Mouse (Mus musculus) CD8-positive naive resting alpha-beta T cell, adult 57 days (primary cell): ENCODE data around the gene Dixdc1. TPM values are rescaled to one million over a fixed set of nuclear protein-coding genes. Genes with fewer than 3 reads are reported as not detected.

ENCODE experiments used
- total RNA-seq: library from RNA; stranded (reverse); gene quantifications from one replicate; pipeline ENCODE4 v1.2.4, GENCODE M21; 2023

The Dixdc1 gene
- 0.40 TPM for total RNA-seq

DNA sequence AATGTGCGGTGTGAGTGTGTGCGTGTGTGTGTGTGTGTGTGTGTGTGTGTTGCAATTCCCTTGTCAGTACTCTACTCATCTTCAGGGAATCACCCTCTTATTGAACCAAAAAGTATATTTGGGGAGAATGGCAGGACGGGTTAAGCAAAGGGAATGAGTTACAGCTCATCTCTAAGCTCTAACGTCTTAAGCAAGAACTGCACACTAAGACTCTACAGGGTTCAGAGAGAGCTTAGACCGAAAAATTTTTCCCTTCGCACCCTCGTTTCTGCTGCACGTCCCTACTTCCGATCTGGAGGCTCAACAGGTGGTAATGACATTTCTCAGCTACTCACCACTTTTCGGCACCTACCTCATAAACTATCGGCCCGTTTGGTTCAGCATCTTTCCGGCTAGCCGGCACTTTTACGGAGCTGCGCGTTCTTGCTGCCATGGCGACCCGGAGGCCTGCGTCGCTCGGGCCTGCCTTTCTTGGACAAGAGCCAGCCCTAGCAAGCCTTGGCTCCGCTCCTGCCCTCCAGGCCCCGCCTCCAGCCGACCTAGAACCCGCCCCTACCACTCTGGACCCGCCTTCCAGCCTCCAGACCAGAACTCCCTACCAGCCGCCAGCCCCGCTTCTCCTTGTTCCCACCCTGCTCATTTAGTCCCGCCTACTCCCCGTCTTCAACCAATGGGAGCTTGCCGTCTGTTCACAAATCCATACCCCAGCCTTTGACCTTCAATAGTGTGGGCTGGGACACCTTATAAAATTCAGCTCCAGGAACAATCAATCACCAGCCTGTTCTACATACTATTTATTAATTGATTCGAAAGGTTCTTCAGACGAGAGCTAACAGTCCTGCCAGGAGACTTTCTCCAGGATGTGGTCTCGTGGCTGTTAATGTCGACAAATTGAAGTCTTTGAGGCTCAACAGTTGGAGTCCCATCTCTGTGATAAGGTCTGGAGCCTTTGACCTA lies at the start of gene Dixdc1:
TSS of gene Dixdc1 (minus strand) at position 604 of the 957 bp plus-strand sequence.

DNA sequence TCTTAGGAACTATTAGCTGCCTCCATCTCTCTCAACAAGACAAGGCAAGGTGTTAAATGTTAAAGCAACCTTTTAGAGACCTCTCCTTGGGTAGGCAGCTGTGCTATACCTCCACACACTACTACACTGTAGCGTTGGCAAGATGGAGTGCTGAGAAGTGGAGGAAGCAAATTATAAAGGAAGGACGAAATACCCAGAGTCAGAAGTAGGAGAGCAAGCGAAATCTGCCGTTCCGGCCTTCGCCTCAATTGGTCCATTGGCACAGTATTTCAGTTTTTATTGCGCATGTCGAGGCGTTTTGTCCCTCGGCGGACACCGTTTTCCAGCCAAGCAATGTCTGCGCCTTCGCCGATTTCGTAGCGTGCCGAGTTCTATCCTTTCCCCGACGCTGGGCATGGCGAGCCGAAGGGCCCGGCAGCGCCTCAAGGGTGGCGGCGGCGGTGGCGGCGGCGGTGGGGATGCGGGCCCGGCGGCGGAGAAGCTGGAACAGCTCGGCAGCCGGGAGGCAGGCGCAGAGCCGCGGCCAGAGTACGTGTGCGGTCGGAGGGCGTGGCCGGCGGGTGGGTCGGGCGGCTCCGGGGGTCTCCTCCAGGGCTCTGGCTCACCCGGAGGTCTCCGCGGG lies 35.8 kb upstream of the Dixdc1 start, which contains the start of the genes Alg9 and 1110032A03Rik:
TSS of gene Alg9 (plus strand) at position 29 of the 622 bp plus-strand sequence.
TSS of gene 1110032A03Rik (minus strand) at position 530 of the 622 bp plus-strand sequence.

DNA sequence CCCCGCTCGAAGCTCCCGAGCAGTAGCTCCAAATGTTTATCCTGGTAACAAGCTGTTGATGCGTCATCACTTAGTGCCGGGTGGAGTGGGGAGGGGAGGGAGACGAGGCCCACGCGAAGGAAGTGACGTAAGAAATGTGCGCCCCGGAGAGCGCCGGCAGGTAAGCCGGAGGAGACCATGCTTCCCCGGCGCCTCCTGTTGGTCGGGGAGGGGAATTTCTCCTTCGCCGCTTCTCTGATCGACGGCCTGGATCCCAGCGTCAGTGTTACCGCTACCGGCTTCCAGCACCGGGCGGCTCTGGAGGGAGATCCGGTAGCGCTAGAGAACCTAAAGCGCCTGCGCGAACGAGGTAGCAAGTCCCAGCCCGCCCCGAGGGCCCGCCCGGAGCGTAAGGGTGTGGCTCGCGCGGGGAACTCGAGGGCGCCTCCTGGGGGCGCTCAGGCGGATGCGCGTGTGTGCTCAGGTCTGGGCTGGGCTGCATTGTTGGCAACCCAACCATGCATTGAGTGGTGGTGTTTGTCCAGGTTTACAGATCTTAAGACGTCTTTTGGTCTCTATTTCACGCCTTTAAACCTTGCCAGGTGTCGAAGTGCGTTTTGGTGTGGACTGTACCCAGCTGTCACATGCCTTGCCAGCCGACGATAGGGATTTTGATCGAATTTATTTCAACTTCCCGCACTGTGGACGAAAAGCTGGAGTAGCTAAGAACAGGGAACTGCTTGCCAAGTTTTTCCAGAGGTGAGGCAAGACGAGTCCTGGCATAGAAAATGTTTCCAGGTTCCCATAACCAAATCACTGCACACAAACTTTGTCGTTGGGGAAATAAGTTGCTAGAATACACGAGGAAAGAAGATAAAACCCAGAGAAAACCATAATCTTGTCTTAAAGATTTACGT lies 29.0 kb upstream of the Dixdc1 start, which contains the start of gene Fdxacb1:
TSS of gene Fdxacb1 (plus strand) at position 130 of the 896 bp plus-strand sequence.

DNA sequence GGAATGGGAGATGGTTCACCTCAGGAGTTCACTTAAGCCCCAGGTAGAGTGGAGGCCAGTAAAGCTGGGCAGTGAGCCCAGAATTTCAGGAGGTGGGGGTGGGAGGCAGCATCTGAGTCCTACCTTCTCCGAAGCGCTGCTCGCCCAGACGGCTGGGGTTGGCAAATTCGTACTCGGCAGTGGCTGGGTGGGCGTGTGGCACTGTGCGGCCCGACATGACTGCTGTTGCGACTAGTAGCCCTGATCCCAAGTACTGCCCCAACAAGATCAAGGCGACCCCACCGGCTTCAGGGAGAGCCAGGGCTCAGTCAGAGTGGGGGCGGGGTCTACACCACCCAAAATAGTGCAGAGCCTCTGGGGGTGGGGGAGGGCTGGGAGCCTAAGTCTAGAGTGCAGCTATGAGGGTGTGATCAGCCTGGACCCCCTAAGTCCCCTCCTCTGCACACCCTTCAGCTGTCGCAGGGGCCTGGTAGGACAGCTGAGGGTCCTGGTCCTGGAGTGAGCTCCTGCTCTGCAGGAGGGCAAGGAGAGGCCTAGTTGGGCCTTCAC lies 12.8 kb upstream of the Dixdc1 start, which contains the start of gene Hspb2:
TSS of gene Hspb2 (minus strand) at position 301 of the 549 bp plus-strand sequence.

DNA sequence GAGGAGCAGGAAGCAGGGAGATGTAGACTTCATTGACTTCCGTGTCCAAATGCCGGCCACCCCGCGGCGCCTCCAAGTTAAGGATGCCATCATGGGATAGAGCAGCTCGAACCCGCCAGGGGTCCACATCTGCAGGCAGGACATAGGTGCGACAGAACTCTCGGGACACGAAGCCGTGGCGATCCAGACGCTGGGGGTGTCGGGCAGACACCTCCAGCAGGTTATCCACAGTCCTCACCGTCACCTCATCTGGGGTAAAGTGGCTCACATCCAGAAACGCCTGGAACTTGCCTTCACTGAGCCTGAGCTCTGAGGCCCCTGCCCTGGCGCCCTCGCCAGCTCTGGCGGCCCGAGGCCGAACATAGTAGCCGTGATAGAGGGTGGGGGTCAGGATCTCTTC lies 12.0 kb upstream of the Dixdc1 start, which contains the start of gene Cryab:
TSS of gene Cryab (plus strand) at position 3 of the 400 bp plus-strand sequence.

DNA sequence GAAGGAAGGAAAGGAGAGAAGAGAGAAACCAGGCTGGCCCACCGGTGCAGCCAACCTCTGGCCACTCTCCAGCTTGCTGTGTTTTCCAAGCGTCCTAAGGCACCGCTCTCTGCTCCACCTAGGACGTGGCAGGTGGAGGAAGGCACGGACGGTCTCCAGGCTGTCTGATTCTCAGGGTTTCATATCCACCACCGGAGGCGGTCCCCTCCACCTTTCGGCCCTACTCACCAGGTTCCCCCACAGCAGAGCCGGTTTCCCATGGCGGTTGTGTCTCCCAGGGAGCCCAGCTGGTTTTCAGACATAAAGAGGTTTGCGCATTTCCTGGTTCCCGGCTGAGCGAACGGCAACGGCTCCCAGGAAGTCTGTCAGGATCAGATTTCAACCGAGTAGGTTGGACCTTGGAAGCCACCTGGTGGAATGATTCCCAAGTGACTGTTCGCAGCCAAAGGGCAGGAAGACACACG lies 6.9 kb upstream of the Dixdc1 start, which contains the start of gene 2310030G06Rik:
TSS of gene 2310030G06Rik (minus strand) at position 323 of the 464 bp plus-strand sequence.

DNA sequence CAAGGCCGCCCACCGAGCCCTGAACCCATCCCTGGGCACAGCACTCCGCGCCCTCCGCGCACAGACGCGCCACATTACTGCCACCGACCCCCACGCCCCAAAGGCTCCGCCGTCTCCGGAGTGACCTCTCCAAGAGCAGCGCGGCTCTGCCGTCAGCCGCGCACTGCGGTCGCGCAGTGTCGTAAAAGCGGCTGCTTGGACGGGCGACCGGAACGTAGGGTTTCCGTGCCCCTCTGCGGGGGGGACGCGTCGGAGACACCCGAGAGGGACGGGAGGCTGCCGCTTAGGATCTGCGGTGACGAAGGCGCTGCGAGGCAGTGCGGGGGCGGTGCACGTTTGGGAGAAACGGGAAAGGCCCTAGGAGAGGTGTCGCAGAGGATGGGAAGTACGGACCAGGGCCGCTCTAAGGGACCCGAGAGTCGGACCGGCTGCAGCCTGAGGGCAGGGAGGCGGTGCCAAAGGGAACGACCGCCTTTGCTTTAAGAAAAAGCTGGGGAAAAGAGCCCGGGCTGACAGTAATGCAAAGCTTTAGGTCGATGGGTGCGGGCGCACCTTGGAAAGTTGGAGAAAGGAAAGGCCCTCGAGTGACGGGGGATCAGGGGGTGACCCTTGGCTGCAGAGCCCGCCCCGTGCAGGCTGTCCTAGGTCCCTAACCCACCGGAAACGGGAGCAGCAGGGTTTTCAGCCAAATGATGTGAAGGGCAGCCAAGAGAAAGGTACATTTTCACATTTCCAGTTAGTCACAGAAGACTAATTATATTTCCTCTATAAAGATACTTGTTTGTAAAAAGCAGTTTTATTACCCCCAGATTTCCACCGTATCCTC lies 79.7 kb downstream of the Dixdc1 start, which contains the start of gene Dlat:
TSS of gene Dlat (minus strand) at position 389 of the 826 bp plus-strand sequence.

DNA sequence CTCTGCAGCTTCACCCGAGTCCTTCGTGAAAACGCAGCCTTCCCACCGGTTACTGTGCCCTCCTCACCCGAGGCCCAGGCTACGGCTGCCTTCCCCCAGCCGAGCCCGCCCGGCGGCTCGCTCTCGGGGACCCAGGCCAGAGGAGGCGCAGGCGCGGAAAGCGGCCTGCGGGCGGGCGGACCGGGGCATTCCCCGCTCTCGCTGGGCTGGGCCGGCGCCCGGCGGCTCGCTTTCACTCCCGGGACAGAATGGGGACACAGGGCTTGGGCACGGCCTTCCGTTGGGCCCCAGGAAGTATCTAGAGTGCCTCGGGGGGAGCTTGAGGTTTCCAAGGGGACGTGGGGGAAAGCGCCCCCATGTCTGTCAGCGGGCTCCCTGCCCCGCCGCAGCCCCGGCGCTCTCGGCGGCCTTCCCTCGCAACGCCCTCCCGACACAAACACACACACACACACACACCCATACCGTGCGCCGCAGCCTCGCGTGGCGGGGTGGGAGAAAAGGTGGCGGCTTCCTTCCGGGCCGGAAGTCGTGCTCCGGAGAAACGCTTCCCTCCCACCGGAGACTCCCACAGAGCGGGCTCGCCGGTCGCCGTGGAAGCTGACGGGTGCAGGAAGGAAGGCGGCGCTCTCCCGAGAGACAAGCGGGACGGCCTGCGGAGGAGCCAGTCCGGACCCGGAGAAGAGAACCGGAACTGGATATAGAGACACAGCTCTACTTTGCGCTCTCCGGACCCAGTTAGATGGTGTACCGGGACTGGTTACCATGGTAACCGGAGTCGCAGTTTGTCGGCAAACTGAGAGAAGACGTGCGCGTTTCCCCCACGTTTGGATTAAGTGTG lies 122.3 kb downstream of the Dixdc1 start, which contains the start of the genes Pih1d2 and Nkapd1:
TSS of gene Pih1d2 (plus strand) at position 556 of the 838 bp plus-strand sequence.
TSS of gene Nkapd1 (minus strand) at position 699 of the 838 bp plus-strand sequence.

Other genes starting within 250 kb of the Dixdc1 start
- not detected for gene Plet1, start 245.0 kb downstream of the Dixdc1 start, total RNA-seq
- 38.3 TPM for gene Pts, start 210.8 kb downstream of the Dixdc1 start, total RNA-seq
- 2.6 TPM for gene Il18, start 184.7 kb downstream of the Dixdc1 start, total RNA-seq
- gene Bco2, start 184.3 kb downstream of the Dixdc1 start, total RNA-seq = not detected
- gene Tex12, start 178.2 kb downstream of the Dixdc1 start, total RNA-seq = not detected
- gene Sdhd, start 135.7 kb downstream of the Dixdc1 start, total RNA-seq = 50.3 TPM
- gene Timm8b, start 135.6 kb downstream of the Dixdc1 start, total RNA-seq = 41.3 TPM
- gene Pih1d2, start 122.2 kb downstream of the Dixdc1 start, total RNA-seq = 1.2 TPM
- gene Nkapd1, start 122.1 kb downstream of the Dixdc1 start, total RNA-seq = 36.9 TPM
- 28.1 TPM for gene Dlat, start 79.7 kb downstream of the Dixdc1 start, total RNA-seq
- gene 2310030G06Rik, start 7.0 kb upstream of the Dixdc1 start, total RNA-seq = not detected
- gene Cryab, start 11.8 kb upstream of the Dixdc1 start, total RNA-seq = not detected
- not detected for gene Hspb2, start 12.8 kb upstream of the Dixdc1 start, total RNA-seq
- 12.8 TPM for gene Fdxacb1, start 28.7 kb upstream of the Dixdc1 start, total RNA-seq
- 21.4 TPM for gene Alg9, start 35.5 kb upstream of the Dixdc1 start, total RNA-seq
- gene 1110032A03Rik, start 36.0 kb upstream of the Dixdc1 start, total RNA-seq = 15.6 TPM
- gene Ppp2r1b, start 105.8 kb upstream of the Dixdc1 start, total RNA-seq = 51.3 TPM